Mouse (Mus musculus): ENCODE data around the gene Elovl6.
A peak's percentile ranks its signal among the peaks of the same experiment; 100 is the strongest.

- TF ChIP-seq POLR2A (IDR thresholded peaks at IDR 0.05; ENCODE audit: low read depth, low read length) (peak; percentile 49), CTCF (IDR thresholded peaks at IDR 0.05; ENCODE audit: extremely low read depth, insufficient read depth, insufficient read length, insufficient replicate concordance) (no peak)
Measured at GRCm38 (mm10) chr3:129536109-129536508, 4.0 kb downstream of the Elovl6 start.
